Mouse (Mus musculus) thymus, adult 2 months (tissue): ENCODE data around the gene Ldlrad2.

Experiments used
- CTCF ChIP-seq: fragments of 200-500 bp; IDR thresholded peaks from 2 replicates; pipeline ENCODE4 v1.5.1; 2012; ENCODE audit warnings: mild to moderate bottlenecking, control low read depth, low read length, moderate library complexity, borderline replicate concordance; ENCODE audit not compliant: control insufficient read depth, poor library complexity, insufficient read depth; ENCODE audit errors: extremely low read depth
- POLR2A ChIP-seq: fragments of 200-500 bp; IDR thresholded peaks from 2 replicates; pipeline ENCODE4 v1.6.1; 2012; ENCODE audit warnings: mild to moderate bottlenecking, low read length, control low read depth, moderate library complexity; ENCODE audit not compliant: control insufficient read depth, poor library complexity, insufficient read depth; ENCODE audit errors: extremely low read depth

- TF ChIP-seq POLR2A (no peak), CTCF (no peak)
These were observed 28.8 kb downstream of the Ldlrad2 start for GRCm38 (mm10) chr4:137545568-137545967.
